Mouse (Mus musculus) small intestine, adult 2 months (tissue): Measurements from ENCODE around the gene Plekhm1.

ENCODE experiments used
- CTCF ChIP-seq: fragments of 200-500 bp; IDR thresholded peaks from 2 replicates; pipeline ENCODE4 v1.5.1; 2012; ENCODE audit warnings: low read depth, mild to moderate bottlenecking, control low read depth, inconsistent platforms, low read length, moderate library complexity, mixed read lengths; ENCODE audit not compliant: insufficient replicate concordance, insufficient read length; ENCODE audit errors: extremely low read depth
- POLR2A ChIP-seq: fragments of 200-500 bp; IDR thresholded peaks from 2 replicates; pipeline ENCODE4 v1.6.1; 2012; ENCODE audit warnings: low read depth, mild to moderate bottlenecking, control low read depth, inconsistent platforms, low read length, moderate library complexity

DNA sequence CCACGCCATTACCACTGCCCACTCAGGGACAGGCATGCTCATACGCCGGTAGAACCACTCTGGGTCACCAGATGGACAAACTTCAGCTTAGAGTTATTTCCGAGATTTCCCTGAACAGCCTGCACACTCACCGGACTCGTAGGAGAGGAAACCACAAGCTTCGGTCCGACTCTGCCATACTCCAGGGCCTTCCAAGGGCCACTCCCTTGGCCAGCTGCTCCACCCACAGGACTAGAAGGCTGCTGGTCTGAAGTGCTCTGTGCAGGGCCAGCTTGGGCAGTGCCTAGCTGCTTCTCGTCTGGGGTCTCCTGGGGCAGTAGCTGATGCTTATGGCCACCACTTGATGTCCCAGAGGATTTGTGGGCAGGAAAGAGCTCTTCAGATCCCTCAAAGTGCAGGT lies 25.7 kb downstream of the Plekhm1 start:
- TF ChIP-seq CTCF (no peak), POLR2A (no peak)
